Mouse (Mus musculus) cerebral cortex, adult 2 months (tissue): ENCODE data around the gene Fam20a.

Source experiments
- WGBS: fragments of 180-500 bp; shearing (Covaris S2); methylation state at CpG from one replicate; pipeline ENCODE4 v1.1.7; 2018; 5-methylcytosine and 5-hydroxymethylcytosine counted together

Gene Fam20a

GRCm38 (mm10) chr11:109680934-109681333, 41.1 kb downstream of the Fam20a start:
- 81% methylated on average over 9 of the region's 9 CpGs for WGBS

DNA sequence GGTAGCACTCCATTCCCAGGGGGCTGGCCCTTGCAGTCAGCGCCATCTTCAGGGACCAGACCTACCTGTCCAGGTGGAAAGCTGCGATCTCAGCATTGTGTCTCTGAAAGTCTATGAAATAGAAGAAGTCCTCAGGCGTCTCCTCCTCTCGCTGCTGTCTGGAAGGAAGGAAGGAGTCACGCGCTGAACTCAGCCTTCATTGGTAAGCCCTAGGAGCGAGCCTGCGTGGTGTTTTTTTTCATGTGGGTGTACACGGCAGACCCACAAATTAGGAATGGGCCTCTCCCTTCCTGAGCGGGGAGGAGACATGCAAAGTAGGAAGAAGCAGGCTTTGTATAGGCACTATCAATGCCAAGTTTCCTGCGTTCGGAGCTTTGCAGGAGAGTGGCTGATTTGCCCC, 43.8 kb downstream of the Fam20a start:
- 79% methylated on average over 12 of the region's 12 CpGs for WGBS

- 59% methylated on average over 12 of the region's 12 CpGs for WGBS
Observed at GRCm38 (mm10) chr11:109676621-109677373, 45.3 kb downstream of the Fam20a start.

DNA sequence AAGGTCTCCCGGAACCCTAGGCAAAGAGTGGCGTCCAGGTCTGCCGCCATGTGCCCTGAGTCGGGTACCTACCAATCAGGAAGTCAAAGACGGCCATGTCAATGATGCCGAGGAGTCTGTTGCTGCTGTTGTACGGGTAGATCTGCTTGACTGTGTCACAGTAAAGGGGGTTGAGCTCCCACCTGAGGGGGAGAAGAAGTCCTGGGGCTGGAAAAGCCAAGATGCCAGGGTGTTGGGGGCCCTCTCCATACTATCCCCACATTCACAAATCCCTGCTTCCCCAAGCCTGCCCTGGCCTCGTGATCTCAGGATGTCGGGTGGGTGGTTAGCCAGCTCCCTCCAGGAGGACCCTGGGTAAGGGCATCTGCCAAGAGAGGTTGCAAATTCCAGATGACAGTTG, 46.3 kb downstream of the Fam20a start:
- WGBS, result 89% methylated on average over 9 of the region's 9 CpGs

DNA sequence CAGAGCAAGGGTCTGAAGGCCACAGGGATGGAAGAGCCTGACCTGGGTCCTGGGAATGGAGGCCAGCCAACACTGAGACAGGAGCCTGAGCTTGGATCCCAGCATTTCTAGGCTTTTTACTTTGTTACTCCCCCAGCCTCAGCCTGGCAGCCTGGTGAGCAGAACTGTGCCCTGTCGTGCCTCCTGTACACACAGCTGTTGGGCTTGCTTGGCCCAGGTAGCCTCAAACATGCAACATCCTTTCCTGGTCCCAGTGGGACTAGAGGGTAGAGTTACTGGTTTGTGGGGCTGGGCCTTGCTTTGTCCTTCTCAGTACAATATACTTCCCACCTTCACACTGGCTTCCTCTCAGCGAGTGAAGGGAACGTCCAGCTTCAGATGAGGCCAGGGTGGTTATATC, 46.9 kb downstream of the Fam20a start:
- WGBS, result 90% methylated on average over 3 of the region's 3 CpGs

DNA sequence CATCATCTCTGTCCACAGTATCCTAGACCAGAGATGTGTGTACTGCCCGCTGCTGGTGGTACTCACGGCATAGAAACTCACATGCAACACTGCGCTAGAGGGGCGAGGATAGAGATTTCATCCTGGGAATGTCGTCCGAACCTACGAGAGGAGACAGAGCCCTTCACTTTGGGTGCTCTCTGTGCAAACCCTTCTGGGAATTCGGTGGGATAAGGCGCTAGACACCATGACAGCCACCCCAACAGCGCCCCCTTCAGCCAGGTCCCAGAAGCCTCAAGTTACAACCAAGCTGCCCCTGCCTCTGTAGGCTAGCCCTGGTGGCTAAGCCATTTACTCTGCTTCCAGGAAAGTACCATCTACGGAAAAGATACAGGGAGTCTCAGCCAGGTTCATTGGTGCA, 47.5 kb downstream of the Fam20a start:
- 81% methylated on average over 11 of the region's 11 CpGs for WGBS

DNA sequence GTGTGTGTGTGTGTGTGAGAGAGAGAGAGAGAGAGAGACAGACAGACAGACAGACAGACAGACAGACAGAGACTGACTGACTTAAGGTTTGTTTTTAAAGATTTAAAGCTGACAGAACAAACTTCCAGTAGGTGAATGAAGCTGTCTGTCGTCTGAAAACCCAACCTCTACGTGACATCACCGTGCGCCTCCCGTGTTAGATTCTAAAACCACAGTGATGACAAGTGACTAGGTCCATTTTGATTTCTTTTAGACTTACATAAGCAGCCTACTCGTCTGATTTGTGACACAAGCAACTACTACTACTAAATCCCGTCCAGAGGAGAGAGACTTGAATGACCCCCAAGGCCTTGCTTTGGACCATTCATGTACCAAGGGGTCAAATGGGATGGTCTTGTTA, 48.3 kb downstream of the Fam20a start:
- 87% methylated on average over 7 of the region's 7 CpGs for WGBS

DNA sequence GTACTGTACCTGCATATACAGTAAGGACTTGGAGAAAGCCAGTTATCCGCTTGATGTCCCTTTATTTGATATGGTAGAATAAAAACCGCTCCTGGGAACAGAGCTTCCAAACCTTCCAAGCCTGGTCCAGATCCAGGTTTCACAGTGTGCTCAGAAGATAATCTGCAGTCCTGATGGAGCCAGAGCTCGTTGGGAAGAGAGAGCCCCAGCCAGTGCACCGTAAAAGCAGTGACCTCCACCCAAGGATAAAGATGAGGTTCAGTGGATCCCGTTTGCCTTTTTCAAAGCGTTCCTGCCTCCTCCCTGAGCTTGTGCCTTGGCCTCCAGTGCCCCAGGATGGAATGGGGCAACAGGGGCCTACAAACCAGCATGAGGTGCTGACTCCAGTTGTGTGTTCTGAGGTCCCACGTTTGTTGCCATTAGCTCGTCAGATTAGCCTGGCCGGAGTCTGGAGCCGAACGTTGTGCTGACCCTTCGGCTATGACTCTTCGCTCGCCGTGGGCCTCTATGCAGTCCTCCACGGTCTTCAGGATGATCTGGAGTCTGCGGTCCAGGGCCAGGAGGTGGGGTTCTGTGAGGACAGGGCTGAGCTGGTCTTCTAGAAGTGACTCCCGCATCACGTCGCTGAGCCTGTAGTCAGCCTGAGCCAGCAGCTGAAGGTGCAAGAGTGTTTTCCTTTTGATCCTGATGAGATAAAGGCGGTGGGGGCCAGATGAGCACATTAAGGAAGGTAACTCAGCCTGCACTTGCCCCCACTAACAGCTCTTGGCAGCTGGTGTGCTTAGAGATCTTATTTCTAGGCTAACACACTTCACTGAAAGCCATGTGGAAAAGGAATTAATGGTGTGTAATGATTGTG, 49.0 kb downstream of the Fam20a start:
- WGBS, result 76% methylated on average over 21 of the region's 21 CpGs

GRCm38 (mm10) chr11:109672396-109672795, 49.7 kb downstream of the Fam20a start:
- 79% methylated on average over 8 of the region's 8 CpGs for WGBS

GRCm38 (mm10) chr11:109672021-109672324, 50.1 kb downstream of the Fam20a start:
- WGBS, result 81% methylated on average over 5 of the region's 5 CpGs

DNA sequence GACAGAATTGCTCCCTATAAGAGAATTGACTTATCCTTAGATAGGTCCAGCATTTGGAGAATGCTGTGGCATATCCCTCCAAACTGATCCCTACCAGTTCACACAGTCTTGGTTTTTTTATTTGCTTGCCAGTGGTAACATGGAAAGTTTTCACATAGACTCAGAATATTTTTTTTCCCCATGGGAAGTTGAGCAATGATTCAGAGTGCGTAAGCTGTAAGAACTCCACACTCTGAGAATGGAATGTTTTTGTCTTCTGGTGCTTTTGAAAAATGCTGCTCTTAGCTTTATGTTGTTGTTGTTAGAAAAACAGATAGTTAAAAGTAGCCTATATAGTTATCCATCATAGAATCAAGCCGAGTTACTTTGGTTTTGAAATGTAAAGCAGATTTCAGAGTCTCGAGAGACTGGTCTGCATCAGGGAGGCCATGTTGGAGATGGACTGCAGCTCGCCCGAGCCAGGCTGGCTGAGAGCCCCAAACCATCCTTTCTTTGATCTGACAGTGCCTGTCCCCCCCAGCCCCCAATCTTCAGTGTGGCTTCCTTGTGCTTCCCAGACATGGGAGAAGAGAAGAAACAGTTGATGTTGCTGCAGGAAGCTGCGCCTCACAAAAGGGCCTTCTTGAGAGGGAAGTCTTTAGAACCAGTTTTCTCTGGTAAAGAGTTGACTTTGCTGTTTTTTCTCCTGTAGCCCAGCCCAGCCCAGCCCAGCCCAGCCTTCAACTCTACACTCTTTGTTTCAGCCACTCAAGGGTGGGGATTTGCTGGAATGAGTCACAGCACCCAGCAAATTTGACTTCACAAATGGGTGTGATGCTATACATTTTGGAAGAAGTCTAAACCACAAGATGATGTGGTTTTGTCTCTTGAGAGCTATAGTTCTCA, 50.7 kb downstream of the Fam20a start:
- WGBS, result 57% methylated on average over 6 of the region's 6 CpGs

DNA sequence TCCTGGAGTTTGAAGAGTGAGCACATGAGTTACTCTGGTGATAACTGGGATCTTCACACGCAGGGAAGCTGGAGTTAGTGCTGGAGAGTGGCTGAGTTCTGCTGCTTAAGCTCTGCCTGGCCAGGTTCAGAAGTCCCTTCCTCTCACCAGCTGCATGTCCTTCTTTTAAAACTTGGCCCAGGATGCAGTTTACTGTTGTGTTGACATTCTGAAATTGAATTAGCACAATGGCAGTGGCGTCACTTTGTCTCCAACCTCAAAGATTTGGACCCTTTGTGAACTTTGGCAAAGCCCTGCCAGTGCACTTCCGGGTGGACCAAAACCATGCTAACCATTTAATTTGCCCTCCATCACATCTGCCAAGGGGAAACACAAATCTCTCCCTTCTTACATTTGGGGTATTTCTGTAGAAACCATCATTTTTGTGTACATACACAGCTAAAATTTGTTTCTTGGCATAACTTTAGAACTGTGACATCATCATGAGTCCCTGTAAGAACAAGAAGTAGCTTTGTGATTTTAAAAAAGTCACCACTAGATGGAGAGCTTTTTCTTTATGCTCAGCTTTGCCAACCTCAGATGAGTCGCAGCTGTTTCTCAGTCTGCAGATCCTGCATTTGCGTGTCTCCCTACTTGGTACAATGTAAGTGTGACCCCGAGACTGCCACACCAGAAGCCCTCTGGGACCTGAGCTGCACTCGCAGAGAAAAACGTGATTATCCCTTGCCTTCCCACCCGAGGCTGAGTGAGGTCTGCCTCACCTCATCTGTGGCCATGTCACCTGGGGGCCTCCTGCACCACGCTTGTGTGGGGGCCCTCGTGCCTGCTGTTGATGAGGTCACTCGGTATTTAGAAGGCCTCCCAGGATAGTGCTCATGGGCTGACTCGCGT, 51.8 kb downstream of the Fam20a start:
- WGBS, result 35% methylated on average over 14 of the region's 14 CpGs

DNA sequence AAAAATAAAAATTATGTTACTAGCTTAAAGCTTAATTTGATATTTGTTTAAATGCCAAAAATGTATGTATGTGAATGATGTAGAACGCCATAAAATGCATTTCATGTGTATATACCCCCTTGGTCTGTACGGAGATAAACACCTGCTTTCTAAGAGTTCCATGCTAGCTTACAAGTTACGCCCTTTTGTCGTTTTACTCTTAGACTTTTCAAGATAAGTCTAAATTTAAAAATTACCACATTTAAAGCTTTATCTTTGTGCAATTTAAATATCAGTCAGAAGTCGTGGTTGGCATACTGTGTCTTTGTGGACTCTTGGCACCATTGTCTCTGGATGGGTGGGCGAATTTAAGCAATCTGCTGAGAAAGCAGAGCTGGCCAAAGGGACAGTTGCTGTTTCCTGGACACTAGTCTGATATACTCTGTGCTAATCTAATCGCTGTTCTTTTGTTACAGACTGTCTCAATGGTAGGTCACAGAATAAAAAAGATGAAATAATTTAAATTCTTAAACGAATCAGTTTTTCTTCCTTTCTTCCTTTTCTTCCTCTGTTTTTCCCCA, 52.9 kb downstream of the Fam20a start:
- 52% methylated on average over 8 of the region's 8 CpGs for WGBS

DNA sequence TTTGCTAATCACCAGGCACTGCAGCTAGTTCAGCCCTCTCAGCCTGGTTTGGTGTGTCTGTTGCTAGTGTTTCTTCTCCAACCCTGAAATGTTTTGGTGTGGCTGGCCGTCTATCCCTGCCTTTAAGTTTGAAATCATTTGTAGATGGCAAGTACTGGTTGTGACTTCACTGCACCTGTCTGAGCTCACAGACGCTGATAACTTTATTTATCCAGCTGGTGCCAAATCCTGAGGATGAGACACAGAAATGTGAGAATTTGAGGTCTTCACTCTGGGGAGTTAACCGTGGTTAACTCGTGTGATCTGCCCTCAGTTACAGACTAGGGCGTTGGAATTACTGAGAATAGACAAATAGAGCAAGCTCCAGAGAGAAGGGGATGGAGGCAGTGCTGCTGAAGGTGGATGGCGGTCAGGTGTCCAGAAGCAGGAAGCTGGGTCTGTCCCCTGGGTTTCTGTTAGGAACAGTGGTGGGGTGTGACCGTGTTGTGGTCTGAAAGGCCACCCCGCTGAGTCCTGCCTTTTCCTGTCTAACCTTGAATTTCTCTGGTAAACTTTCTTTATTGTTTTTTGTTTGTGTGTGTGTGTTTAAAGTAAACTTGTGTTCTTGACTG, 53.9 kb downstream of the Fam20a start:
- WGBS, result 57% methylated on average over 8 of the region's 8 CpGs

GRCm38 (mm10) chr11:109667371-109667770, 54.7 kb downstream of the Fam20a start:
- WGBS, result 78% methylated on average over 19 of the region's 19 CpGs

GRCm38 (mm10) chr11:109666411-109666810, 55.7 kb downstream of the Fam20a start:
- WGBS, result 71% methylated on average over 13 of the region's 13 CpGs

DNA sequence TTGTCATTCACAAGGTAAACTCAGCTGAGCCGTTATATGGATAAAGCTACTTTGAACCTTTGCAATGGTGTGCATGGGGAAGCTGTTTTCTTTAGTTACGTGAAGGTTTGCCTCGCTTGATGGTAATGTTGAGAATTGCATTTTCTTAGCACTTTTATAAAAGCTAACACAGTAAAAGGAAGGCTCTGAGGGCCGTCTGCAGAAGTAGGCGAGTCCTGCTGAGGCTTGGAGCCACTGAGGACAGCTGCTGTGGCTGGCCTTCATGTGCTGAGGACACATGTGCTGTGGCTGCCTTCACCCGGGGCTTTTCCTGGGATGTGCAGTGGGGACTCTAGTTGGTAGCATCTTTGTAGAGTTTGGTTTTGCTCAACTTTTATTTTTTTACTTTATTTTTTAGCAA, 56.7 kb downstream of the Fam20a start:
- WGBS, result 44% methylated on average over 6 of the region's 6 CpGs

GRCm38 (mm10) chr11:109664293-109664692, 57.8 kb downstream of the Fam20a start:
- WGBS, result 64% methylated on average over 13 of the region's 13 CpGs

DNA sequence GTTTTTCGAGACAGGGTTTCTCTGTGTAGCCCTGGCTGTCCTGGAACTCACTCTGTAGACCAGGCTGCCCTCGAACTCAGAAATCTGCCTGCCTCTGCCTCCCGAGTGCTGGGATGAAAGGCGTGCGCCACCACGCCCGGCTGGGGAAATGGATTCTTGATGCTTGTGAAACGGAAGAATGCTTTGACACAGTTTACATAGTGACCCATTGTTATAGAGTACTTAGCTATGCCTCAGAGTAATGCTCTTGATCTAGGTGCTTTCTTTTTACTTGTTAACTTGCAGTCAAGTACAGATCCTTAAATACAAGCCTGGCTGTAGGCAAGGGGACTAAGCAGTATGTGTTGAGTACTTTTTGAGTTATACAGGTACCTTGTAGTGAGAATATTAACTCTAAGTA, 61.6 kb downstream of the Fam20a start:
- WGBS, result 75% methylated on average over 8 of the region's 8 CpGs

- 61% methylated on average over 7 of the region's 7 CpGs for WGBS
Observed at GRCm38 (mm10) chr11:109656232-109656631, 65.8 kb downstream of the Fam20a start.
